Mouse (Mus musculus) frontal cortex, postnatal 36 days (tissue): ENCODE results near the gene Plekhh1.
A peak's percentile ranks its signal among the peaks of the same experiment; 100 is the strongest.

Experiments
- DNase-seq, 2 experiments: peaks; one replicate each; pipeline ENCODE4 v3.0.0; 2022; ENCODE audit warnings: low spot score in 2 of 2

The Plekhh1 gene

GRCm38 (mm10) chr12:79028911-79029861 is at the start of gene Plekhh1:
TSS of gene Plekhh1 (plus strand) at chr12:79029163.
- peak; percentile 26 to 32 for DNase-seq

GRCm38 (mm10) chr12:78980683-78981091 is 48.3 kb upstream of the Plekhh1 start:
- DNase-seq: no peak

GRCm38 (mm10) chr12:78981131-78981530 is 47.8 kb upstream of the Plekhh1 start:
- no peak for DNase-seq

- DNase-seq: no peak
Measured at GRCm38 (mm10) chr12:78981938-78982825, 46.8 kb upstream of the Plekhh1 start.

- no peak for DNase-seq
Measured at GRCm38 (mm10) chr12:78983296-78984034, 45.5 kb upstream of the Plekhh1 start.

- peak; percentile 44 to 53 for DNase-seq
Measured at GRCm38 (mm10) chr12:78984035-78984432, 44.9 kb upstream of the Plekhh1 start.

- no peak for DNase-seq
Measured at GRCm38 (mm10) chr12:78987581-78988081, 41.3 kb upstream of the Plekhh1 start.

GRCm38 (mm10) chr12:78996271-78996670 is 32.7 kb upstream of the Plekhh1 start:
- DNase-seq: no peak

GRCm38 (mm10) chr12:78996711-78997110 is 32.3 kb upstream of the Plekhh1 start:
- DNase-seq: no peak

GRCm38 (mm10) chr12:79002406-79002805 is 26.6 kb upstream of the Plekhh1 start:
- DNase-seq: no peak

GRCm38 (mm10) chr12:79002978-79003377 is 26.0 kb upstream of the Plekhh1 start:
- no peak for DNase-seq

- DNase-seq: no peak
Measured at GRCm38 (mm10) chr12:79005456-79005855, 23.5 kb upstream of the Plekhh1 start.

- DNase-seq: no peak
Measured at GRCm38 (mm10) chr12:79006076-79006475, 22.9 kb upstream of the Plekhh1 start.

GRCm38 (mm10) chr12:79006478-79007125 is 22.4 kb upstream of the Plekhh1 start:
- DNase-seq: peak; percentile 49 to 50

- DNase-seq: peak; percentile 65 to 72
Measured at GRCm38 (mm10) chr12:79007126-79007753, 21.7 kb upstream of the Plekhh1 start, which contains the start of gene Tmem229b. TSS of gene Tmem229b (minus strand) at chr12:79007627.

GRCm38 (mm10) chr12:79010569-79010968 is 18.4 kb upstream of the Plekhh1 start:
- DNase-seq: no peak

GRCm38 (mm10) chr12:79016109-79016508 is 12.9 kb upstream of the Plekhh1 start:
- DNase-seq: no peak

- DNase-seq: no peak
Measured at GRCm38 (mm10) chr12:79017994-79018399, 11.0 kb upstream of the Plekhh1 start.

GRCm38 (mm10) chr12:79021902-79022301 is 7.1 kb upstream of the Plekhh1 start:
- DNase-seq: no peak

- DNase-seq: peak; percentile 58 to 71
Measured at GRCm38 (mm10) chr12:79022882-79023281, 6.1 kb upstream of the Plekhh1 start.
